Mouse (Mus musculus): ENCODE measurements around the gene Capn12.

GRCm38 (mm10) chr7:28918540-28918939 is 37.3 kb downstream of the Capn12 start:
- TF ChIP-seq POLR2A (IDR thresholded peaks at IDR 0.05; ENCODE audit: control insufficient read depth, low read depth, low read length) (no peak), CTCF (IDR thresholded peaks at IDR 0.05; ENCODE audit: control insufficient read depth, insufficient read depth, insufficient replicate concordance, low read depth, low read length) (no peak)

Data from testis, adult 2 months (tissue).